Comparison of ENCODE assay signal across 8 mouse cellular contexts in genomic region chr1:133661203-133661933, GRCm38 (mm10). TPM values are rescaled to one million over a fixed set of nuclear protein-coding genes. Genes with fewer than 3 reads are reported as not detected.
DNase-seq lines count a peak whose midpoint lies in the region; ATAC-seq and TF ChIP-seq lines count a peak whose summit lies in the region.

Gene Gm38394, minus strand, starts transcription at chr1:133661318.

- peak; percentile 98 for DNase-seq in 416B (ENCODE audit: low read depth)
- DNase-seq in heart, adult 8-10 months (ENCODE audit: low spot score), result peak; percentile 96
- peak; percentile 97 for DNase-seq in kidney, adult 9 months
- DNase-seq in limb, embryonic 14.5 days (ENCODE audit: low spot score), result peak; percentile 99
- peak; percentile 99 for DNase-seq in midbrain, postnatal 0 days (ENCODE audit: low spot score)
- peak; percentile 77 to 85 for DNase-seq in spleen, postnatal 14 days (ENCODE audit: low spot score in 2 of 2)

- peak; percentile 97 for ATAC-seq in embryonic facial prominence, embryonic 15.5 days (ENCODE audit: insufficient number of reproducible peaks, low FRiP score, low TSS enrichment, low read depth)
- ATAC-seq in limb, embryonic 14.5 days (ENCODE audit: low FRiP score, low read depth), result peak; percentile 98
- peak; percentile 98 for ATAC-seq in midbrain, postnatal 0 days (ENCODE audit: low FRiP score)

- peak within 1 kb of the TSS; percentile 89 for H3K27ac ChIP-seq in bone marrow, adult 2 months (ENCODE audit: control insufficient read depth, insufficient read depth, low read depth, low read length, poor library complexity)
- H3K27ac ChIP-seq in embryonic facial prominence, embryonic 15.5 days (replicated peaks), result peak within 1 kb of the TSS; percentile 94
- peak within 1 kb of the TSS; percentile 96 for H3K27ac ChIP-seq in limb, embryonic 14.5 days (replicated peaks; ENCODE audit: low read depth, low read length)
- peak within 1 kb of the TSS; percentile 94 for H3K27ac ChIP-seq in midbrain, postnatal 0 days (ENCODE audit: low read depth, low read length)

- peaks cover 23% of the 10 kb centered on the region; the same call in 1 of the 2 replicates for H3K36me3 ChIP-seq in embryonic facial prominence, embryonic 15.5 days
- peaks cover 30% of the 10 kb centered on the region for H3K36me3 ChIP-seq in limb, embryonic 14.5 days (ENCODE audit: control insufficient read depth, insufficient read depth, low read length)
- H3K36me3 ChIP-seq in midbrain, postnatal 0 days (ENCODE audit: insufficient read depth, low read length), result no peaks in the 10 kb centered on the region

- no peaks in the 10 kb centered on the region for H3K9me3 ChIP-seq in embryonic facial prominence, embryonic 15.5 days (replicated peaks)
- no peaks in the 10 kb centered on the region for H3K9me3 ChIP-seq in limb, embryonic 14.5 days (ENCODE audit: control insufficient read depth, low read length)
- H3K9me3 ChIP-seq in midbrain, postnatal 0 days (ENCODE audit: low read length), result no peaks in the 10 kb centered on the region

- no peaks in the 10 kb centered on the region for H3K27me3 ChIP-seq in embryonic facial prominence, embryonic 15.5 days
- H3K27me3 ChIP-seq in limb, embryonic 14.5 days (ENCODE audit: control insufficient read depth, insufficient read depth, low read length), result no peaks in the 10 kb centered on the region
- H3K27me3 ChIP-seq in midbrain, postnatal 0 days (ENCODE audit: insufficient read depth, low read length), result no peaks in the 10 kb centered on the region

- TF ChIP-seq CTCF in bone marrow, adult 2 months (IDR thresholded peaks at IDR 0.05; ENCODE audit: control insufficient read depth, insufficient read depth, low read length), result no peak
- TF ChIP-seq CTCF in midbrain, postnatal 0 days (IDR thresholded peaks at IDR 0.05), result no peak

- H3K9ac ChIP-seq in embryonic facial prominence, embryonic 15.5 days, result peak within 1 kb of the TSS; percentile 72
- H3K9ac ChIP-seq in limb, embryonic 14.5 days (ENCODE audit: low read depth, low read length, severe bottlenecking), result peak within 1 kb of the TSS; percentile 87
- H3K9ac ChIP-seq in midbrain, postnatal 0 days (replicated peaks; ENCODE audit: low read length, poor library complexity, severe bottlenecking), result peak within 1 kb of the TSS; percentile 77

- 3% methylated on average over 26 of the region's 26 CpGs for WGBS in bone marrow, adult 2 months
- WGBS in embryonic facial prominence, embryonic 15.5 days, result 2% methylated on average over 26 of the region's 26 CpGs
- 3% methylated on average over 26 of the region's 26 CpGs for WGBS in limb, embryonic 14.5 days
- WGBS in midbrain, postnatal 0 days, result 3% methylated on average over 25 of the region's 26 CpGs

- H3K4me2 ChIP-seq in embryonic facial prominence, embryonic 15.5 days (replicated peaks), result peak within 1 kb of the TSS; percentile 73
- peak within 1 kb of the TSS; percentile 48 for H3K4me2 ChIP-seq in limb, embryonic 14.5 days (replicated peaks; ENCODE audit: low read depth, low read length, severe bottlenecking)
- H3K4me2 ChIP-seq in midbrain, postnatal 0 days (ENCODE audit: low read depth, low read length, poor library complexity, severe bottlenecking), result peak within 1 kb of the TSS; percentile 76

- TF ChIP-seq POLR2A in bone marrow, adult 2 months (IDR thresholded peaks at IDR 0.05; ENCODE audit: borderline replicate concordance, control insufficient read depth, low read depth, low read length), result peak; percentile 76; the same call in 1 of the 2 replicates
- TF ChIP-seq POLR2A in limb, embryonic 14.5 days (IDR thresholded peaks at IDR 0.05; ENCODE audit: borderline replicate concordance, extremely low read depth, insufficient read depth, insufficient read length), result peak; percentile 63; the same call in 1 of the 2 replicates

- no peaks in the 10 kb centered on the region for H3K4me1 ChIP-seq in bone marrow, adult 2 months (ENCODE audit: control insufficient read depth, insufficient read depth, low read length)
- peaks cover 35% of the 10 kb centered on the region for H3K4me1 ChIP-seq in embryonic facial prominence, embryonic 15.5 days
- H3K4me1 ChIP-seq in limb, embryonic 14.5 days (ENCODE audit: control insufficient read depth, insufficient read depth, low read length), result peaks cover 33% of the 10 kb centered on the region
- H3K4me1 ChIP-seq in midbrain, postnatal 0 days (ENCODE audit: insufficient read depth, low read length), result peaks cover 10% of the 10 kb centered on the region; the same call in 1 of the 2 replicates

- H3K4me3 ChIP-seq in bone marrow, adult 2 months (replicated peaks; ENCODE audit: control insufficient read depth, low read depth, low read length), result peak within 1 kb of the TSS; percentile 98
- peak within 1 kb of the TSS; percentile 80 for H3K4me3 ChIP-seq in embryonic facial prominence, embryonic 15.5 days (replicated peaks)
- peak within 1 kb of the TSS; percentile 67 for H3K4me3 ChIP-seq in limb, embryonic 14.5 days (replicated peaks; ENCODE audit: low read length)
- H3K4me3 ChIP-seq in midbrain, postnatal 0 days (ENCODE audit: low read depth, low read length), result peak within 1 kb of the TSS; percentile 73

RNA-seq across cellular contexts. Expression of gene Gm38394, which starts in this region (rescaled TPM):
- polyA plus RNA-seq in bone marrow, adult 2 months (2011; ENCODE audit: insufficient read depth, insufficient read length, low replicate concordance, missing spikeins), result 9.1 and 13.1 TPM in 2 replicates
- polyA plus RNA-seq in embryonic facial prominence, embryonic 15.5 days (2015; fragmentation: Nextera tagmentation; extraction: Ambion mirVana), result 5.5 and 6.6 TPM in 2 replicates
- total RNA-seq in heart, adult 8-10 months (2022), result 10 to 100 TPM; 11.2 to 15.3 (median 13.6) TPM
- 10.0 and 12.2 TPM in 2 replicates for polyA plus RNA-seq in limb, embryonic 14.5 days (2012; rRNA removed)
- 11.4 and 14.1 TPM in 2 replicates for polyA plus RNA-seq in limb, embryonic 14.5 days (2014; fragmentation: Nextera tagmentation; extraction: Ambion mirVana)
- total RNA-seq in midbrain, postnatal 0 days (2014; rRNA removed), result 6.0 and 7.6 TPM in 2 replicates
- 1.3 and 1.6 TPM in 2 replicates for polyA plus RNA-seq in midbrain, postnatal 0 days (2015; fragmentation: Nextera tagmentation; extraction: Ambion mirVana)

Comparison
In these comparisons a context has a peak if more than half of its experiments do, and no peak if none do; other contexts are left out.
1. Peak in every context shown above with its lines: DNase-seq, ATAC-seq, H3K4me3 ChIP-seq and H3K27ac ChIP-seq.